Mouse (Mus musculus) intestine, embryonic 14.5 days (tissue): ENCODE measurements around the gene Pnpla6. TPM values are rescaled to one million over a fixed set of nuclear protein-coding genes. Genes with fewer than 3 reads are reported as not detected.

ENCODE experiments used
- ATAC-seq: fragments of 200-750 bp; cut with Nextera tagmentation; replicated peaks from 2 replicates; pipeline ENCODE4 v1.8.0; 2017; ENCODE audit warnings: low read depth, moderate number of reproducible peaks, moderate TSS enrichment, moderate library complexity; ENCODE audit not compliant: low FRiP score, low TSS enrichment
- DNase-seq: peaks from one replicate; pipeline ENCODE4 v3.0.0-alpha.2; 2018; ENCODE audit warnings: low spot score
- H3K27ac ChIP-seq: fragments of 300-500 bp; sonication (generic); 2 replicates; pipeline ENCODE4 v1.5.1; 2014; ENCODE audit warnings: low read depth, mild to moderate bottlenecking, control low read depth
- H3K27me3 ChIP-seq: fragments of 300-500 bp; sonication (generic); replicated peaks from 2 replicates; pipeline ENCODE4 v1.6.1; 2014; ENCODE audit warnings: low read length, control low read depth; ENCODE audit not compliant: control insufficient read depth, insufficient read depth
- H3K36me3 ChIP-seq: fragments of 300-500 bp; sonication (generic); 2 replicates; pipeline ENCODE4 v1.6.1; 2014; ENCODE audit warnings: low read length, control low read depth; ENCODE audit not compliant: control insufficient read depth, insufficient read depth
- H3K4me1 ChIP-seq: fragments of 300-500 bp; sonication (generic); replicated peaks from 2 replicates; pipeline ENCODE4 v1.6.1; 2014; ENCODE audit warnings: low read length, control low read depth, mixed read lengths; ENCODE audit not compliant: control insufficient read depth, insufficient read depth
- H3K4me2 ChIP-seq: fragments of 300-500 bp; sonication (generic); 2 replicates; pipeline ENCODE4 v1.6.1; 2014; ENCODE audit warnings: low read length
- H3K4me3 ChIP-seq: fragments of 300-500 bp; sonication (generic); 2 replicates; pipeline ENCODE4 v1.5.1; 2014; ENCODE audit warnings: low read depth, low read length, control low read depth, mixed read lengths
- H3K9ac ChIP-seq: fragments of 300-500 bp; sonication (generic); 2 replicates; pipeline ENCODE4 v1.6.1; 2014; ENCODE audit warnings: mild to moderate bottlenecking, low read length
- H3K9me3 ChIP-seq: fragments of 300-500 bp; sonication (generic); 2 replicates; pipeline ENCODE4 v1.6.1; 2016; ENCODE audit warnings: low read length, control low read depth; ENCODE audit not compliant: control insufficient read depth
- WGBS: fragments of 180-500 bp; shearing (Covaris S2); extraction: QIAGEN DNeasy Blood & Tissue Kit; methylation state at CpG from one replicate; pipeline ENCODE4 v1.1.7; 2014; 5-methylcytosine and 5-hydroxymethylcytosine counted together
- polyA plus RNA-seq: library from polyadenylated mRNA; unstranded; fragments of >200 nt; fragmentation: Nextera tagmentation; extraction: Ambion mirVana; gene quantifications from 2 replicates; pipeline ENCODE4 v1.2.1, GENCODE M21; 2014

Gene Pnpla6
- polyA plus RNA-seq, 1 experiment from 2014 or later: 26.7 TPM

DNA sequence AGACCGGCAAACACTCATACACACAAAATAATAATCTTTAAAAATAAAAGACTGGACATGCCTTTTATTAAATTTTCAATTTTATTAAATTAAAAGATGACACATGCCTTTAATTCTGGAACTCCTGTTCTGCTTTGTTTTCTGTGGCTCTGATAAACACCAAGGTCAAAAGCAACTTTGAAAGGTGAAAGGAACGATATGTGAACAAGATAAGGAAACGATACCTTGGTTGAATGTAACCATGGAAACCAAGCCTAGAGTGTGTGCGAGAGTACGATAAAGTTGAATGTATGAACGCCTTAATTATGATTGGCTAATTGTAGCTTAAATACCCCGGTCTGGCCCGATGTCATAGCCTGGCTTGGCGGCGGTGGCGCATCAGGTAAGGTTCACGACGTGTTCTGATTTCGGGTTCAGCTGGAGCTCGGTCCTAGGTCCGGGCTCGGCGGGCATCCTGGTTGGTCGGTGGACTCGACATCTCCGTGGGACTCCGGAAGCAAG, 32.9 kb upstream of the Pnpla6 start:
- 84% methylated on average over 22 of the region's 22 CpGs for WGBS
- DNase-seq (no peak), ATAC-seq (no peak)
- H3K4me1 ChIP-seq: no peaks in the 10 kb centered on the region; the same call in 1 of the 2 replicates
- H3K27me3 ChIP-seq: no peaks in the 10 kb centered on the region
- no peaks in the 10 kb centered on the region for H3K9me3 ChIP-seq
- H3K9ac ChIP-seq: no peak overlapping the region
- H3K36me3 ChIP-seq: no peaks in the 10 kb centered on the region
- no peak overlapping the region for H3K27ac ChIP-seq
- no peak overlapping the region for H3K4me2 ChIP-seq
- H3K4me3 ChIP-seq: no peak overlapping the region

DNA sequence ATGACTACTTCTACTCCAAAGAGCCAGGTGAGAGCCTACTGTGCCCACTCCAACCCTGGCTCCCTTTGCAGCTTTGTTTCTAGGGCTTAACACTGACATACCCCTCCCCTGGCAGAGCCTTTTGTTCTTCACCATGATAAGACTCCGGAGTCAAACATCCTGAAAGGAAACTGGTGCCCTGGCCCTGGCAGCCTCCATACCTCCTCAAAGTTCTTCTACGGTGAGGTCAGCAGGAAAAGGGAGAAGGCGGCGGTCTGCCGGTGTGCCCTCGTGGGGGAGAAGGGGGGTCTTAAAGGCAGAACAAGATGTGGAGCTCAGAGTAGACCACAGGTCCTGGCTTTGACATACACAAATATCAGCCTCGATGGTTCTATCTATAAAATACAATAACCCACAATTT, 31.6 kb upstream of the Pnpla6 start:
- no peak overlapping the region for H3K4me2 ChIP-seq
- H3K27me3 ChIP-seq: no peaks in the 10 kb centered on the region
- H3K27ac ChIP-seq: no peak overlapping the region
- no peaks in the 10 kb centered on the region; the same call in 1 of the 2 replicates for H3K4me1 ChIP-seq
- ATAC-seq: no peak
- H3K9me3 ChIP-seq: no peaks in the 10 kb centered on the region
- H3K36me3 ChIP-seq: no peaks in the 10 kb centered on the region
- no peak overlapping the region for H3K4me3 ChIP-seq
- DNase-seq: no peak
- WGBS: 83% methylated on average over 7 of the region's 7 CpGs
- no peak overlapping the region for H3K9ac ChIP-seq

DNA sequence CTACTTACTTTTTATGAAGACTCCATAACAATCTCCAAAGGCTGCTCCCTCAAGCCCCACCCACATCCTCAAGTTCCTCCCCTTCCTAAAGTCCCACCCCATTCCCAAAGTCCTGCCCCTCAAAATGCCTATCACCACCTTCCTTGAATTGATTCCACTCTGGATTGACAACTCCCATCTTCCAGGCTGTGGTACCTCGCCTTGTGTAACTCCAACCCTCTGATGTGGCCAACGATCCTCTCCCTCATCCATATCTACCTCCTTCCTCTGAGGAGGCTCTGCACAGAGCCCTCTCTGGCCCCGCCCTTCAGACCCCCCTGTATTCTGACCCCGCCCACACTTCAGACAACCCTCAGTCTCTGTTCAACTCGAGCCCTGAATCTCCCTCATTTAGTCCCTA, 30.0 kb upstream of the Pnpla6 start:
- Histone ChIP-seq H3K4me2 (no peak overlapping the region), H3K4me1 (no peaks in the 10 kb centered on the region; the same call in 1 of the 2 replicates), H3K36me3 (no peaks in the 10 kb centered on the region), H3K27me3 (no peaks in the 10 kb centered on the region), H3K9me3 (no peaks in the 10 kb centered on the region), H3K27ac (no peak overlapping the region), H3K9ac (no peak overlapping the region), H3K4me3 (no peak overlapping the region)
- 25% methylated on average over 5 of the region's 5 CpGs for WGBS
- DNase-seq (no peak), ATAC-seq (no peak)

DNA sequence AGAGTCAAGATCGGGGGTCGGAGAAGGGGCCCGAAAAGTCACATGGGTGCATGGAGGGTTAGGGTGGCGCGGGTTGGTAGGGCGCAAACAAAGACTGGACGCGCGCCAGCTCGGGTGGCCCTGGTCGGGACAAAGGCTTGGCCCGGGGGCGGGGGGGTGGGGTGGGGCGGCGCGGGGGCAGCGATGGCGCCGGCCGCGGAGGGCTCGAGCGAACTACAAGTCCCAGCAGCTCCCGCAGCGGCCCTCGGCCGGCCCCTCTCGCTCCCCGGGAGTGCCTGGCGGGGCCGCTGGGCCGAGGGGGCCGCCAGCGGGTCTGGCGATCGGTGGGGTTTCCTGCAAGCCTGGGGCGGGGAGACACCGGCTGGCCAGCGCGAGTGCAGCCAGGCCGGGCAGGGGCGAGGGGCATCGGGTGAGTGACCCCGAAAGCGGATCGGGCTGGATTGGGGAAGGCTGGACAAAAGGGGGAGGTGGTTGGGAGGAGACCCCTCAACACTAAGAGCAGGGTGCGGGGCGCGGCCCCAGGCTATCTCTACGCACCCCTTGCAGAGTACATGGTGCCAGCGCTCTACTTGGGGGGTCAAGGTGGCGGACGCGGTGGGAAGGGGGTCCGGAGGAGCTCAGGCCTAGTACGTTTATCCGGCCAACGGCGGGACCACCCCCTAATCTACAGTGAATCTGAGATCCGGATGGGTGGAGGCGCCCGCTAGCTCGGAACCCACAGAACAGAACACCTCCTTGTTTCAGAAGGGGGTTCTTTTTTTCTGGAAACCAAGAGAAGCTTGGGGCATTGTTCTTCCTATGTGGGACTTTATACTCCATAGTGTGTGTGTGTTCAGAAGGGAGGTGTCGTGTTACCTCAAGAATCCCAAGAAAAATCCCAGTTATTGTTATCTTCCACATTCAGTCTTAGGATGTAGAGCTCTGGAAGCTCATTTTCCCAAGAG, 22.0 kb upstream of the Pnpla6 start, which contains the start of gene Zfp358:
Gene Zfp358 (plus strand): TSS at position 238 of the 944 bp plus-strand sequence.
- Histone ChIP-seq H3K36me3 (peaks cover 25% of the 10 kb centered on the region), H3K4me1 (peaks cover 9% of the 10 kb centered on the region), H3K27ac (peak within 1 kb of the TSS; percentile 84), H3K9me3 (peaks cover 10% of the 10 kb centered on the region), H3K9ac (peak within 1 kb of the TSS; percentile 99), H3K4me3 (peak within 1 kb of the TSS; percentile 92), H3K27me3 (no peaks in the 10 kb centered on the region), H3K4me2 (peak within 1 kb of the TSS; percentile 81)
- peak; percentile 90 for DNase-seq
- under 1% methylated on average over 52 of the region's 64 CpGs for WGBS
- ATAC-seq: peak; percentile 88

DNA sequence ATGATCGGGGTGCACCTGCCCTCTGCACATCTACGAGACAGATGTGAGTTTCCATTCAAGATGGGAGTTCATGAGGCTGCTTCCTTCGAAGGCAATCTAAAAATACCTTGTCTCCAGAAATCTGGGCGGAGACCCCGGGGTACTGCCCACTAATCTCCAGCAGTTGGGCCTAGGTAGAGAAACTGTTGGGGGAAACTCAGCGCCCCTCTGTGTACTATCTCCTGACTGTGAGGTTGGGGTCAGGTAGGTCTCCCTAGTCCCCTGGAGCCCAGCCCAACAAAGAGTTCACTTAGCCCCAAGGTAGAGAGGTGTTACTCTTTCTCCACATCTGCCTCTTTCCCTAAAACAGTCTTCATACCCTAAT, 21.4 kb upstream of the Pnpla6 start:
- Histone ChIP-seq H3K27ac (peak overlapping the region; percentile 84), H3K36me3 (peaks cover 25% of the 10 kb centered on the region), H3K4me1 (peaks cover 9% of the 10 kb centered on the region), H3K9ac (peak overlapping the region; percentile 99), H3K27me3 (no peaks in the 10 kb centered on the region), H3K9me3 (peaks cover 10% of the 10 kb centered on the region), H3K4me3 (peak overlapping the region; percentile 92), H3K4me2 (peak overlapping the region; percentile 81)
- 38% methylated on average over 6 of the region's 6 CpGs for WGBS
- DNase-seq (no peak), ATAC-seq (peak; percentile 10; the same call in 1 of the 2 replicates)

DNA sequence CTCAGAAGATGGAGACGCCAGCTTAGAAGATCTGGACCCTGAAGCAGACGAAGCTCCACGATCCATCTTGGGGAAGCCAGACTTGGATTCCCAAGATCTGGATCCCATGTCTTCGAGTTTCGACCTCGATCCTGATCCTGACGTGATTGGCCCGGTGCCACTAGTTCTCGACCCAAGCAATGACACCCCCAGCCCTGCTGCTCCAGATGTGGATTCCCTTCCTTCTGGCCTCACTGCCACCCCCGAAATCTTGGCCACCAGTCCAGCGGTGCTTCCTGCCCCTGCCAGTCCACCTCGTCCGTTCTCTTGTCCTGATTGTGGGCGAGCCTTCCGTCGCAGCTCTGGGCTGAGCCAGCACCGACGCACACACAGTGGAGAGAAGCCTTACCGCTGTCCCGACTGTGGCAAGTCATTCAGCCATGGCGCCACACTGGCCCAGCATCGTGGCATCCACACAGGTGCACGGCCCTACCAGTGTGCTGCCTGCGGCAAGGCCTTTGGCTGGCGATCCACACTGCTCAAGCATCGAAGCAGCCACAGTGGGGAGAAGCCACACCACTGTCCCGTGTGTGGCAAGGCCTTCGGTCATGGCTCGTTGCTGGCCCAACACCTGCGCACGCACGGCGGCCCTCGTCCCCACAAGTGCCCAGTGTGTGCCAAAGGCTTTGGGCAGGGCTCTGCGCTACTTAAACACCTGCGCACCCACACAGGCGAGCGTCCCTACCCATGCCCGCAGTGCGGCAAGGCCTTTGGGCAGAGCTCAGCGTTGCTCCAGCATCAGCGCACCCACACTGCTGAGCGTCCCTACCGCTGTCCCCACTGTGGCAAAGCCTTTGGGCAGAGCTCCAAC, 19.4 kb upstream of the Pnpla6 start:
- 96% methylated on average over 44 of the region's 44 CpGs for WGBS
- Histone ChIP-seq H3K27ac (no peak overlapping the region), H3K4me3 (no peak overlapping the region)

DNA sequence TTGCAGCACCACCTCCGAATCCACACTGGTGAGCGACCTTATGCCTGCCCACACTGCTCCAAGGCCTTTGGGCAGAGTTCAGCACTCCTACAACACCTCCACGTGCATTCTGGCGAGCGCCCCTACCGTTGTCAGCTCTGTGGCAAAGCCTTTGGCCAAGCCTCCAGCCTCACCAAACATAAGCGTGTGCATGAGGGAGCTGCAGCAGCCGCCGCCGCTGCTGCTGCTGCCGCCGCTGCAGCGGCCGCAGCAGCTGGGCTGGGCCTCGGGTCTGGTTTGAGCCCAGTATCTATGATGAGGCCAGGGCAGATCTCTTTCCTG, 18.8 kb upstream of the Pnpla6 start:
- H3K4me1 ChIP-seq: peaks cover 15% of the 10 kb centered on the region
- peaks cover 10% of the 10 kb centered on the region for H3K9me3 ChIP-seq
- DNase-seq: no peak
- H3K36me3 ChIP-seq: peaks cover 25% of the 10 kb centered on the region
- no peak overlapping the region for H3K4me3 ChIP-seq
- H3K4me2 ChIP-seq: no peak overlapping the region
- no peak for ATAC-seq
- WGBS: 87% methylated on average over 15 of the region's 15 CpGs
- H3K27me3 ChIP-seq: no peaks in the 10 kb centered on the region
- no peak overlapping the region for H3K27ac ChIP-seq
- no peak overlapping the region for H3K9ac ChIP-seq

More for the DNA sequence above, 19.4 kb upstream of the Pnpla6 start:
- ATAC-seq (no peak), DNase-seq (no peak)
- no peak overlapping the region for H3K9ac ChIP-seq
- H3K27me3 ChIP-seq: no peaks in the 10 kb centered on the region
- H3K36me3 ChIP-seq: peaks cover 25% of the 10 kb centered on the region
- peaks cover 10% of the 10 kb centered on the region for H3K9me3 ChIP-seq
- H3K4me1 ChIP-seq: peaks cover 9% of the 10 kb centered on the region
- no peak overlapping the region for H3K4me2 ChIP-seq

DNA sequence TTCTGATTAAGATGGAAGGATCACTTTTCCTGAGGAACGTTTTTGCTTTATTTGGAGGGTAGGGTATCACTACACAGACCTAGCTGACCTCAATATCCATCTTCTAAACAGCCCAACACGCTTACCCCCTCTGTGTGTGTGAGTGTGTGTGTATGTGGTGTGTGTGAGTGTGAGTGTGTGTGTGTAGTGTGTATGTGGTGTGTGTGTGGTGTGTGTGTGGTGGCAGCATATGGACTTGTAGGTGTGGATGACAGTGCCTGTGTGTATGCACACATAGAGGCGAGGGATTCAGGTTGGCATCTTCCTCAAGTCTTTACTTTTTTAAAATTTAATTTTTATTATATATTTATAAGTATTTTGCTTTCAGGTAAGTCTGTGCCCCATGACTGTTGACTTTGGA, 16.6 kb upstream of the Pnpla6 start:
- Histone ChIP-seq H3K36me3 (peaks cover 25% of the 10 kb centered on the region), H3K9me3 (peaks cover 10% of the 10 kb centered on the region), H3K4me3 (no peak overlapping the region), H3K4me1 (peaks cover 21% of the 10 kb centered on the region), H3K9ac (no peak overlapping the region), H3K27me3 (no peaks in the 10 kb centered on the region), H3K4me2 (no peak overlapping the region), H3K27ac (no peak overlapping the region)
- DNase-seq (no peak), ATAC-seq (no peak)
- WGBS: 84% methylated on average over 3 of the region's 3 CpGs
